Mouse (Mus musculus) cortical plate, adult 2 months (tissue): ENCODE measurements around the gene Slc6a12. TPM values are rescaled to one million over a fixed set of nuclear protein-coding genes. Genes with fewer than 3 reads are reported as not detected.

Experiments
- H3K27ac ChIP-seq: fragments of 200-500 bp; 2 replicates; pipeline ENCODE4 v1.5.1; 2012; ENCODE audit warnings: low read length, control low read depth, inconsistent platforms; ENCODE audit not compliant: insufficient read depth
- H3K4me1 ChIP-seq: fragments of 200-500 bp; 2 replicates; pipeline ENCODE4 v1.6.1; 2011; ENCODE audit warnings: low read length; ENCODE audit not compliant: control insufficient read depth, insufficient read depth
- H3K4me3 ChIP-seq: fragments of 200-500 bp; 2 replicates; pipeline ENCODE4 v1.5.1; 2011; ENCODE audit warnings: mild to moderate bottlenecking, low read length, control low read depth; ENCODE audit not compliant: insufficient read depth
- CTCF ChIP-seq: fragments of 200-500 bp; IDR thresholded peaks from 2 replicates; pipeline ENCODE4 v1.5.1; 2011; ENCODE audit warnings: mild to moderate bottlenecking, control low read depth, low read length; ENCODE audit not compliant: insufficient read depth; ENCODE audit errors: extremely low read depth
- POLR2A ChIP-seq: fragments of 200-500 bp; IDR thresholded peaks from 2 replicates; pipeline ENCODE4 v1.6.1; 2011; ENCODE audit warnings: mild to moderate bottlenecking, low read length, control low read depth; ENCODE audit not compliant: insufficient read depth; ENCODE audit errors: extremely low read depth
- polyA plus RNA-seq: library from polyadenylated mRNA; depleted of rRNA; stranded (reverse); fragments of >200 nt; gene quantifications from 2 replicates; pipeline ENCODE4 v1.2.3, GENCODE M21; 2012

The Slc6a12 gene
- polyA plus RNA-seq, 1 experiment, result 1.4 TPM

DNA sequence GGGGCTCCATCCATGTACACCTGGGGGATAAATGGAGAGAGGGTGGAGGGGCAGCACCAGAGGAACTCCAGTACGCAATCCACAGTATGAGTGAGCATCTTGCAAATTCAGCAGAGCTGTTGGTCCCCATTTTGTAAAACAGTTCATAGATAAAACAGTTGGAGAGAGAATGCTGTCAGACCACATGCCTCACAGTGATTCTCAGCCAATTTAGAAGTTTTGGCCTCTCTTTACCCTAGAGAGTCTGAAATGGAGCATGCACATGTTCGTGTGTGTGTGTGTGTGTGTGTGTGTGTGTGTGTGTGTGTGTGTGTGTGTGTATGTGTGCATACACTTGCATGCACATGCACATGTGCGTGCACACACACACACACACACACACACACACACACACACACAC, 17.6 kb upstream of the Slc6a12 start:
- Histone ChIP-seq H3K4me1 (no peaks in the 10 kb centered on the region), H3K27ac (no peak overlapping the region), H3K4me3 (no peak overlapping the region)
- TF ChIP-seq CTCF (no peak), POLR2A (no peak)

GRCm38 (mm10) chr6:121325740-121326139, 17.1 kb upstream of the Slc6a12 start:
- no peak overlapping the region for H3K27ac ChIP-seq
- no peak overlapping the region for H3K4me3 ChIP-seq
- TF ChIP-seq POLR2A (no peak), CTCF (no peak)
- no peaks in the 10 kb centered on the region for H3K4me1 ChIP-seq

DNA sequence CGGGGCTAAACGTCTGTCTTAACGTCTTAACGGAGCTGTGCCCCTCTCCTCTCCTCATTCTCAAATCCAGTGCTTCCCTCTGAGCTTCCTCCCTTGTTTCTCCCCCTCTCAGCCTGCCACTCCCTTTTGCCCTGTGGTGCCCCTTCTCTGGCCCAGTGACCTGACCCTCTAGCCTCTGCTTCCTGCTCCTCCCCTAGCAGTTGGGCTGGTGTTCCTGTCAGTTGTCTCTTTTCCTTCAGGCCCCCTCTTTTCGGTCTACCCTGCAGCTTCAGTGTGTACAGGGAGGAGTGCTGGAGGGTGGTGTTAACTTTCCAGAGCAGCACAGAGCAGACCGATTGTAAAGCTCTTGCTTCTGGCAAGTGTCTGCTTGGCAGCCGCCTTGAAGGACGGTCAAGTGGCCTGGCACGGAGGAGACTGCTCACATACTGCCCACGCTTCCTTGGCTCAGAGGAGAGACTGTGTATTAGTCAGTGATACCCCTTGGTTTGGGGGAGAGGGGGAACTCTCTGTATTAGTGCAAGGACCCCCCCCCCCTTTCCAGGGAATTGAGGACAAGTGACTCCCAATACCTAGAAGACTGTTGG, 16.3 kb upstream of the Slc6a12 start:
- H3K4me1 ChIP-seq, result no peaks in the 10 kb centered on the region
- no peak overlapping the region for H3K4me3 ChIP-seq
- H3K27ac ChIP-seq, result no peak overlapping the region
- TF ChIP-seq POLR2A, result no peak
- no peak for TF ChIP-seq CTCF

DNA sequence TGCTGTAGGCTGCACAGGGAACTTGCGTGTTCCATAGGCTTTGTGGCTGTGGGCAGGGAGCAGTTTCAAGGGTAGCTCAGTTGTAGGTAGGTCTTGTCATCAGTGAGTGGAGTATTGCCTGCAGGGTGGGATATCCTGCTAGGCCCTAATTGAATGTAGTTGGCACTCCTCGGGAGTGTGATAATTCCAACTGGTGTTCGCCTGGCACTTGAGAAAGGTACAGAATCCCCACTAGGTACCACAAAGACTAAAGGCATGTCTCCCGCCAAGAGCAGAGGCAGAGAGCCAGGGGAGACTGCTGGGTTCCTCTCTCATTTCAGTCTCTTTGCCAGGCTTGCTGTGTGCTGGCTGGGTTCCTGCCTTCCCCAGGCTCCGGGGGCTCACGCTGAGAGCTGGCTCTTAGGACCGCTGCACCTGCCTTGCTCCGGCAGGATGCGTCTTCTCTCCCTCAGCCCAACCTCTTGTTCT, 14.4 kb upstream of the Slc6a12 start:
- H3K27ac ChIP-seq, result no peak overlapping the region
- no peak for TF ChIP-seq CTCF
- no peak for TF ChIP-seq POLR2A

DNA sequence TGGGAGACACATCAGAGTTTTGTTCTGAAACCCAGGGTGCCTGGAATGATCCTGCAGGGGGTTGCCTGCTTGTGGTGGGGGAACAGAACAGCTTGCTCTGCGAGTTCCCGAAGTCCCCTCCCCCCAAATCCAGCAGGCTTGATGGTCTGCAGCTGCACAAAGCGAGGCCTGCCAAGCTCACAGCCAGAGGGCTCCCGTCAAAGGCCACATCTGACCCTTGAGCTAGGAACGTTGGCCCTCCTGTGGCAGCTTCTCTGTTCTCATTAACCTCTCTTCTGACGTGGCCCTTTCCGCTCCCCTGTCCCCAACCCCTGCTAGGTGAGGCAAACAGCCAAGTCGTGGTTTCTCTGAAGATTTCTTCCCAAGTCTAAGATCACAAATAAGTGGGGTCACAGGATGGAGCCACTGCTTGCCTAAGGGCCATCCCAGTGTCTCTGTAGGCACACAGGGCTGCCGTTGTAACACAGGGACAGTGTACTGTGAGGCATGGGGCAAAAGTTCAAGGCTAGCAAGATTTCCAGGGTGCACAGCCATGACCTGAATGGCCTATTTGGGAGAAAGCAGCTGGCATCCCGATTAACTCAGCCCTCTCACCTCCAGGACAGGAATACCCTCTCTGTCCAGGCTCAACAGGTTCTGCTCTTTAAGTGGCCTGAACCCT, 12.9 kb upstream of the Slc6a12 start:
- H3K27ac ChIP-seq, result no peak overlapping the region
- TF ChIP-seq CTCF (no peak), POLR2A (no peak)
- no peaks in the 10 kb centered on the region for H3K4me1 ChIP-seq
- H3K4me3 ChIP-seq, result no peak overlapping the region

More for the DNA sequence above, 14.4 kb upstream of the Slc6a12 start:
- Histone ChIP-seq H3K4me3 (no peak overlapping the region), H3K4me1 (no peaks in the 10 kb centered on the region)

- TF ChIP-seq POLR2A (no peak), CTCF (no peak)
- no peak overlapping the region for H3K27ac ChIP-seq
- no peaks in the 10 kb centered on the region for H3K4me1 ChIP-seq
- no peak overlapping the region for H3K4me3 ChIP-seq
Measured at GRCm38 (mm10) chr6:121335841-121336240, 7.0 kb upstream of the Slc6a12 start.

DNA sequence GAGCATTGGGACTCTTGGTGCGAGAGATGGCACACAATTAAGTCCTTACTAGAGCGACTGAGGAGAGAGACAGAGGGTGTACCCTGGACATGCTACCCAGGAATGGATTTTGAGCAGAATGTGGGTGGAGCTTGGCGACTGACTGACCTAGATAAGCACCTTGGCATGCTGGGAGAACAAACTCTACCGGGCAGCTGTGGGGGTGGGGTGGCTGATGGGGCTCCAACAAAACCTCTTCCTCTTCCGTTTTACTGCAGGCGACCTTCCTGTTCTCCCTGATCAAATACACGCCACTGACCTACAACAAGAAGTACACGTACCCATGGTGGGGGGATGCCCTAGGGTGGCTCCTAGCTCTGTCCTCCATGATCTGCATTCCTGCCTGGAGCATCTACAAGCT, 6.3 kb upstream of the Slc6a12 start:
- Histone ChIP-seq H3K27ac (no peak overlapping the region), H3K4me3 (no peak overlapping the region), H3K4me1 (no peaks in the 10 kb centered on the region)
- TF ChIP-seq POLR2A (no peak), CTCF (no peak)

DNA sequence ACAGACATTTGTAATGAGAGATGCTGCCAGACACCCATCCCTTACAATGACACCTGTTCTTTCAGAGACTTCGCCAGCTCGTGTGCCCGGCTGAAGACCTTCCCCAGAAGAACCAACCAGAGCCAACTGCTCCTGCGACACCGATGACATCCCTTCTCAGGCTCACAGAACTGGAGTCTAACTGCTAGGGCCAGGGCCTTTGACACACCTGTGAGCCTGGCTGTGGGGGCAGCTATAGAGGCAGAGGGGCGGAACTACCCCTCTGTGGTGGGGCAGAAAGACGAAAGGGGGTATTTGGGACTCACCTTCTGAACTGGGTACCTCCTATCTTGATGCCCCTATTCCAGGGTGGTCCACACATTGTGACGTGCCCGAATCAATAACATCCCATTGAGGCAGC, 5.6 kb upstream of the Slc6a12 start:
- Histone ChIP-seq H3K27ac (no peak overlapping the region), H3K4me3 (no peak overlapping the region), H3K4me1 (no peaks in the 10 kb centered on the region)
- TF ChIP-seq POLR2A (no peak), CTCF (no peak)

DNA sequence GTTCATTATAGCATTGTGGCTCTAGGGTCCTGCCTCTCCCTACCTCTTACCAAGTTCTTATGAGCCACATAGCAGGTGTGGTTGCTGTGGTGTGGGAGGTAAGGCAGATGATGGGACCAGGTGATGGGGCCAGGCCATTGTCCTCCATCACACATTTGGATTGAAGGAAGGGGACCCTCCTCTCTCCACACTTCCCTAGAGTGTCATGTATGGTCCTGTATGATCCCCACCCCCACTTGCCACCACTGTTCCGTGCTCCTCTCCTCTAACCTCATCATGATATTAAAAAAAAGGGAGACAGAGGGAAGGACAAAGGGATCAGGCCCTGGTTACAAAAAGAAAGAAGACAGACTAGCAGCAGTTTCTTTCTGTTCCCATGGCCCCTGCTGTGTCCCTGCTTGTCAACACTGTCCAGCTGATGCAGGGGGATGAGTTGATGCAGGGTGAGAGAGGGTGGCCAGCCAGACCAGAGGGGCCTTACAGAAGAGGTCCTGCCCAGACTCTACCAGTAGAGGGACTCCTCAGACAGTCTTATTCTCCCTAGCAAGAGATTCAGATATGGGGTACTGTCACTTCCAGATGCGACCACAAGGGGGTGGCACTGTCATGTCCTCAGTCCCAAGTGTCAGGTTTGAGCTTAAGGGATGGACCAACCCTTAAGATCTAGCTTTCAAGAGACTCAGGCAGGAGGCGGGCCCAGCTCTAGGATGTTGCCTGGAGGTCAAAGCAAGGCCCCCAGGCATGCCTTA, 4.9 kb upstream of the Slc6a12 start:
- peak; percentile 88 for TF ChIP-seq CTCF
- no peak for TF ChIP-seq POLR2A
- Histone ChIP-seq H3K27ac (no peak overlapping the region), H3K4me3 (no peak overlapping the region), H3K4me1 (no peaks in the 10 kb centered on the region)
